Comparison of ENCODE assay signal across 9 mouse cellular contexts in the genomic region with DNA sequence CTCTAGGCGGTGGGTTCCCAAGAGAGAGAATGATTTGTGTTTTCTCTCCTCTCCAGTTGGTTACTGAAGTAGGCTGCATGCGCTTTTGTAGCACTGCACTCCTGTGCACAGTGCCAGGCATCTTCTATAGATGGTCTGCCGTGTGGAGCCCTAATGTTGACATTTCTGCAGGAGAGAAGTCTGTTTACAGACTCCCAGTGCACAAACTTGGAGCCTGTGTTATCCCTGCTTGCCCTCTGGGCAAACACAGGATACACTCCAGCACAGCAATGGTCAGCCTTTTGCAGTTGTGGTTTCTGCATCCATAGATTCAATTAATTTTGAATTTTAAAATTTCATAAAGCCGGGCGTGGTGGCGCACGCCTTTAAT. TPM values are rescaled to one million over a fixed set of nuclear protein-coding genes. Genes with fewer than 3 reads are reported as not detected.
DNase-seq lines count a peak whose midpoint lies in the region; ATAC-seq and TF ChIP-seq lines count a peak whose summit lies in the region.
"Had no signal": no experiment of that assay in that cellular context is flagged by ENCODE, and none has a peak within 500 bp of the region (broad histone marks: within the 10 kb centered on the region; RNA-seq: fewer than 3 reads in every experiment).

No protein-coding gene starts in this region.

- no peak overlapping the region for H3K4me3 ChIP-seq in heart, embryonic 11.5 days (ENCODE audit: low read depth, low read length)
- H3K4me3 ChIP-seq in E14TG2a.4 (replicated peaks; ENCODE audit: low read length) = peak overlapping the region; percentile 62
- no peak overlapping the region for H3K4me3 ChIP-seq in forebrain, embryonic 14.5 days (ENCODE audit: low read depth, low read length)
- H3K4me3 ChIP-seq in liver, embryonic 16.5 days (ENCODE audit: low read depth, low read length) = no peak overlapping the region

- intact Hi-C loops in heart, postnatal 36 days (cut with DNase I) = no loop called here

- TF ChIP-seq CTCF in E14TG2a.4 (conservative IDR thresholded peaks at IDR 0.05; ENCODE audit: low read length) = no peak

- WGBS in heart, embryonic 11.5 days (ENCODE audit: insufficient replicate concordance) = 69% methylated on average over 7 of the region's 7 CpGs
- 76% methylated on average over 7 of the region's 7 CpGs for WGBS in forebrain, embryonic 14.5 days
- WGBS in liver, embryonic 16.5 days (ENCODE audit: insufficient replicate concordance) = 51% methylated on average over 7 of the region's 7 CpGs

- no peaks in the 10 kb centered on the region for H3K9me3 ChIP-seq in heart, embryonic 11.5 days (replicated peaks; ENCODE audit: control insufficient read depth, low read length)
- H3K9me3 ChIP-seq in E14TG2a.4 (ENCODE audit: low read length) = no peaks in the 10 kb centered on the region
- H3K9me3 ChIP-seq in forebrain, embryonic 14.5 days (replicated peaks; ENCODE audit: control insufficient read depth, low read length) = no peaks in the 10 kb centered on the region
- no peaks in the 10 kb centered on the region for H3K9me3 ChIP-seq in liver, embryonic 16.5 days (replicated peaks; ENCODE audit: control insufficient read depth, low read length)

- H3K36me3 ChIP-seq in heart, embryonic 11.5 days (ENCODE audit: control insufficient read depth, insufficient read depth, low read length) = no peaks in the 10 kb centered on the region
- no peaks in the 10 kb centered on the region for H3K36me3 ChIP-seq in E14TG2a.4 (ENCODE audit: insufficient read depth, low read length)
- no peaks in the 10 kb centered on the region for H3K36me3 ChIP-seq in forebrain, embryonic 14.5 days (ENCODE audit: control insufficient read depth, insufficient read depth, low read length)
- H3K36me3 ChIP-seq in liver, embryonic 16.5 days (ENCODE audit: control insufficient read depth, insufficient read depth) = no peaks in the 10 kb centered on the region

- no peak for DNase-seq in heart, postnatal 36 days
- no peak for DNase-seq in forebrain, embryonic 14.5 days (ENCODE audit: low spot score)
- no peak for DNase-seq in thymus, postnatal 14 days
- DNase-seq in right cerebral cortex, postnatal 25 days = no peak

- H3K4me2 ChIP-seq in heart, embryonic 11.5 days = peak overlapping the region; percentile 63
- H3K4me2 ChIP-seq in forebrain, embryonic 14.5 days (ENCODE audit: low read length) = no peak overlapping the region
- H3K4me2 ChIP-seq in liver, embryonic 16.5 days (ENCODE audit: low read depth, low read length) = peak overlapping the region; percentile 54; the same call in 1 of the 2 replicates

- ATAC-seq in heart, embryonic 11.5 days (replicated peaks; ENCODE audit: insufficient number of reproducible peaks, low FRiP score, low TSS enrichment) = no peak
- ATAC-seq in forebrain, embryonic 14.5 days = no peak
- peak; percentile 61 for ATAC-seq in liver, embryonic 16.5 days (ENCODE audit: low read depth)
- no peak for ATAC-seq in megakaryocyte progenitor cell, adult 5-6 weeks (replicated peaks; ENCODE audit: poor library complexity)
- ATAC-seq: inflammation-experienced regulatory T-cells, adult 6 months had no signal

- no peaks in the 10 kb centered on the region for H3K27me3 ChIP-seq in heart, embryonic 11.5 days (ENCODE audit: control insufficient read depth, insufficient read depth, low read length)
- no peaks in the 10 kb centered on the region for H3K27me3 ChIP-seq in E14TG2a.4 (ENCODE audit: insufficient read depth, low read length)
- H3K27me3 ChIP-seq in forebrain, embryonic 14.5 days (replicated peaks; ENCODE audit: control insufficient read depth, insufficient read depth, low read length) = no peaks in the 10 kb centered on the region
- no peaks in the 10 kb centered on the region for H3K27me3 ChIP-seq in liver, embryonic 16.5 days (ENCODE audit: control insufficient read depth, insufficient read depth, low read depth, low read length)

- H3K9ac ChIP-seq in heart, embryonic 11.5 days (ENCODE audit: low read depth, low read length) = peak overlapping the region; percentile 2; the same call in 1 of the 2 replicates
- 0 out of 2 replicates have a peak overlapping the region, but pooled peaks have one; percentile 0 for H3K9ac ChIP-seq in forebrain, embryonic 14.5 days (ENCODE audit: low read length)
- no peak overlapping the region for H3K9ac ChIP-seq in liver, embryonic 16.5 days (ENCODE audit: low read depth, low read length)

- H3K4me1 ChIP-seq in heart, embryonic 11.5 days (ENCODE audit: control insufficient read depth, insufficient read depth, low read length) = peaks cover 44% of the 10 kb centered on the region
- H3K4me1 ChIP-seq in E14TG2a.4 (replicated peaks; ENCODE audit: low read depth, low read length) = peaks cover 48% of the 10 kb centered on the region
- peaks cover 41% of the 10 kb centered on the region for H3K4me1 ChIP-seq in forebrain, embryonic 14.5 days (ENCODE audit: control insufficient read depth, insufficient read depth, low read length)
- peaks cover 43% of the 10 kb centered on the region for H3K4me1 ChIP-seq in liver, embryonic 16.5 days (ENCODE audit: control insufficient read depth, low read depth, low read length)

- peak overlapping the region; percentile 66 for H3K27ac ChIP-seq in heart, embryonic 11.5 days (ENCODE audit: low read depth, low read length)
- peak overlapping the region; percentile 1; the same call in 1 of the 2 replicates for H3K27ac ChIP-seq in forebrain, embryonic 14.5 days (ENCODE audit: low read depth, low read length)
- H3K27ac ChIP-seq in liver, embryonic 16.5 days (ENCODE audit: low read length) = peak overlapping the region; percentile 36

RNA-seq across cellular contexts. Expression of gene Sort1, which starts 13.2 kb away (rescaled TPM):
- polyA plus RNA-seq in heart, embryonic 11.5 days (2014; fragmentation: Nextera tagmentation; extraction: Ambion mirVana) = 20.2 and 28.7 TPM in 2 replicates
- 10 to 100 TPM; 18.7 to 20.3 TPM for total RNA-seq in heart, postnatal 36 days (2021)
- 16.0 and 16.6 TPM in 2 replicates for polyA plus RNA-seq in forebrain, embryonic 14.5 days (2014; fragmentation: Nextera tagmentation; extraction: Ambion mirVana)
- 1.8 and 2.5 TPM in 2 replicates for polyA plus RNA-seq in liver, embryonic 16.5 days (2015; fragmentation: Nextera tagmentation; extraction: Ambion mirVana)
- 53.8 and 58.9 TPM in 2 replicates for total RNA-seq in megakaryocyte progenitor cell, adult 5-6 weeks (2015)
- total RNA-seq in megakaryocyte progenitor cell, adult 5-6 weeks (2017) = 45.5 and 51.2 TPM in 2 replicates
- polyA plus RNA-seq: inflammation-experienced regulatory T-cells, adult 6 months had no signal

RNA-seq across cellular contexts. Expression of gene Psma5, which starts 40.3 kb away (rescaled TPM):
- 242 TPM in 2 replicates for polyA plus RNA-seq in heart, embryonic 11.5 days (2014; fragmentation: Nextera tagmentation; extraction: Ambion mirVana)
- total RNA-seq in heart, postnatal 36 days (2021) = 10 to 100 TPM; 54.3 to 55.2 TPM
- 295 and 324 TPM in 2 replicates for polyA plus RNA-seq in forebrain, embryonic 14.5 days (2014; fragmentation: Nextera tagmentation; extraction: Ambion mirVana)
- polyA plus RNA-seq in liver, embryonic 16.5 days (2015; fragmentation: Nextera tagmentation; extraction: Ambion mirVana) = 126 and 136 TPM in 2 replicates
- 308 and 312 TPM in 2 replicates for total RNA-seq in megakaryocyte progenitor cell, adult 5-6 weeks (2015)
- 290 and 314 TPM in 2 replicates for total RNA-seq in megakaryocyte progenitor cell, adult 5-6 weeks (2017)

Comparison
In these comparisons a context has a peak if more than half of its experiments do, and no peak if none do; other contexts are left out.
1. H3K27ac ChIP-seq: peak in every context shown above with its lines; median percentile 66 in heart, embryonic 11.5 days; 36 in liver, embryonic 16.5 days; 1 in forebrain, embryonic 14.5 days.